Mouse (Mus musculus): ENCODE data around the gene Psmc1. TPM values are rescaled to one million over a fixed set of nuclear protein-coding genes. Genes with fewer than 3 reads are reported as not detected.
A peak's percentile ranks its signal among the peaks of the same experiment; 100 is the strongest.

Gene Psmc1
- polyA plus RNA-seq, 1 experiment, result 165 TPM

GRCm38 (mm10) chr12:100126968-100127865 lies 17.3 kb downstream of the Psmc1 start:
- Histone ChIP-seq H3K27ac (ENCODE audit: control insufficient read depth, insufficient read depth, low read depth, low read length, poor library complexity) (no peak overlapping the region), H3K4me3 (replicated peaks; ENCODE audit: control insufficient read depth, low read depth, low read length) (no peak overlapping the region), H3K4me1 (ENCODE audit: control insufficient read depth, insufficient read depth, low read length) (no peaks in the 10 kb centered on the region)
- no peak for TF ChIP-seq CTCF (IDR thresholded peaks at IDR 0.05; ENCODE audit: control insufficient read depth, insufficient read depth, low read length)
- TF ChIP-seq POLR2A (IDR thresholded peaks at IDR 0.05; ENCODE audit: borderline replicate concordance, control insufficient read depth, low read depth, low read length), result no peak
- 81% methylated on average over 17 of the region's 17 CpGs for WGBS

GRCm38 (mm10) chr12:100127866-100128480 lies 18.0 kb downstream of the Psmc1 start:
- no peak for TF ChIP-seq CTCF (IDR thresholded peaks at IDR 0.05; ENCODE audit: control insufficient read depth, insufficient read depth, low read length)
- TF ChIP-seq POLR2A (IDR thresholded peaks at IDR 0.05; ENCODE audit: borderline replicate concordance, control insufficient read depth, low read depth, low read length), result no peak
- H3K4me3 ChIP-seq (replicated peaks; ENCODE audit: control insufficient read depth, low read depth, low read length), result no peak overlapping the region
- H3K27ac ChIP-seq (ENCODE audit: control insufficient read depth, insufficient read depth, low read depth, low read length, poor library complexity), result no peak overlapping the region
- H3K4me1 ChIP-seq (ENCODE audit: control insufficient read depth, insufficient read depth, low read length), result no peaks in the 10 kb centered on the region; the same call in 1 of the 2 replicates
- WGBS, result 84% methylated on average over 8 of the region's 8 CpGs

- no peak overlapping the region for H3K27ac ChIP-seq (ENCODE audit: control insufficient read depth, insufficient read depth, low read depth, low read length, poor library complexity)
- TF ChIP-seq POLR2A (IDR thresholded peaks at IDR 0.05; ENCODE audit: borderline replicate concordance, control insufficient read depth, low read depth, low read length), result no peak
- no peak for TF ChIP-seq CTCF (IDR thresholded peaks at IDR 0.05; ENCODE audit: control insufficient read depth, insufficient read depth, low read length)
- WGBS, result 81% methylated on average over 6 of the region's 6 CpGs
- H3K4me3 ChIP-seq (replicated peaks; ENCODE audit: control insufficient read depth, low read depth, low read length), result no peak overlapping the region
- H3K4me1 ChIP-seq (ENCODE audit: control insufficient read depth, insufficient read depth, low read length), result no peaks in the 10 kb centered on the region; the same call in 1 of the 2 replicates
These were observed 18.6 kb downstream of the Psmc1 start for GRCm38 (mm10) chr12:100128522-100128921.

DNA sequence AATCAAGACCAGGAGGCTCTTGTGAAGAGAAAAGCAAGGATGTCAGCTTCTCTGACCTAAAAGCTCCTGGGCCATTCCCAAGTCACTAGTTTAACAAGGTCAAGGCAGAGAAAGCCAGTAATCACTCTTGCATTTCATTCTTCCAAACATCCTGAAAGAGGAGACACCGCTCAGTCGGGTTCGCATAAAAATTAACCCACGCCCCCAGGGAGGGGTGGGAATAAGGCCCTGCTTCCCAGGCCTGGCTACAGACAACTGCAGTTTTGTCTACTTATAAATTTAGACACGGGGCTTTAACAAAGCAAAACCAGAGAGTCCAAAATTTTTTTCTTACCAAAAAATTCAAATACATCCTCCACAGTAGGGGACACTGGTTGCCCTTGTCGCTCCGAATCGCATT lies 19.0 kb downstream of the Psmc1 start:
- TF ChIP-seq POLR2A (IDR thresholded peaks at IDR 0.05; ENCODE audit: borderline replicate concordance, control insufficient read depth, low read depth, low read length) (no peak), CTCF (IDR thresholded peaks at IDR 0.05; ENCODE audit: control insufficient read depth, insufficient read depth, low read length) (no peak)
- H3K4me3 ChIP-seq (replicated peaks; ENCODE audit: control insufficient read depth, low read depth, low read length), result no peak overlapping the region
- WGBS, result 90% methylated on average over 8 of the region's 8 CpGs
- H3K27ac ChIP-seq (ENCODE audit: control insufficient read depth, insufficient read depth, low read depth, low read length, poor library complexity), result no peak overlapping the region
- no peaks in the 10 kb centered on the region; the same call in 1 of the 2 replicates for H3K4me1 ChIP-seq (ENCODE audit: control insufficient read depth, insufficient read depth, low read length)

DNA sequence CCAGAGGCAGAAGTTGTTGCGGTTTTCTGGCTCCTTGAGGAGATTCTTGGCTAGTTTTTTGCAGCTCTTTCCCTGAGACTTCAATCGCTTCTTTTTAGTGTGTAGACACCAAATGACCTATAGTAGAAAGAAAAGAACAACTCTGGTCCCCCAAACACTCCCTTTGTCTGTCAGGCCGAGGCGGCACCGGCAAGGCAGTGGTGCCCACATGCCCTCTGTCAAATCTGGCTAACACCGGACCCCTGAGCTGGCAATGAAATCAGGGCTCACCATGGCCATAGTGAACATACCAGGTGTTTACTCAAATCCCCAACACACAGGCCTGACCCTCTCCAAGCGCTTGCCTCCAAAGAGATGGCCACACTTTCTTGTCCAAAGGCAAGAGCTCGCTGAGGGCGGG lies 21.2 kb downstream of the Psmc1 start:
- no peak overlapping the region for H3K4me3 ChIP-seq (replicated peaks; ENCODE audit: control insufficient read depth, low read depth, low read length)
- H3K4me1 ChIP-seq (ENCODE audit: control insufficient read depth, insufficient read depth, low read length), result no peaks in the 10 kb centered on the region; the same call in 1 of the 2 replicates
- TF ChIP-seq POLR2A (IDR thresholded peaks at IDR 0.05; ENCODE audit: borderline replicate concordance, control insufficient read depth, low read depth, low read length), result no peak
- no peak overlapping the region for H3K27ac ChIP-seq (ENCODE audit: control insufficient read depth, insufficient read depth, low read depth, low read length, poor library complexity)
- 85% methylated on average over 9 of the region's 9 CpGs for WGBS

- TF ChIP-seq CTCF (IDR thresholded peaks at IDR 0.05; ENCODE audit: control insufficient read depth, insufficient read depth, low read length) (peak; percentile 85), POLR2A (IDR thresholded peaks at IDR 0.05; ENCODE audit: borderline replicate concordance, control insufficient read depth, low read depth, low read length) (no peak)
- 53% methylated on average over 8 of the region's 8 CpGs for WGBS
- H3K27ac ChIP-seq (ENCODE audit: control insufficient read depth, insufficient read depth, low read depth, low read length, poor library complexity), result no peak overlapping the region
These were observed 21.7 kb downstream of the Psmc1 start for GRCm38 (mm10) chr12:100131655-100132054.

DNA sequence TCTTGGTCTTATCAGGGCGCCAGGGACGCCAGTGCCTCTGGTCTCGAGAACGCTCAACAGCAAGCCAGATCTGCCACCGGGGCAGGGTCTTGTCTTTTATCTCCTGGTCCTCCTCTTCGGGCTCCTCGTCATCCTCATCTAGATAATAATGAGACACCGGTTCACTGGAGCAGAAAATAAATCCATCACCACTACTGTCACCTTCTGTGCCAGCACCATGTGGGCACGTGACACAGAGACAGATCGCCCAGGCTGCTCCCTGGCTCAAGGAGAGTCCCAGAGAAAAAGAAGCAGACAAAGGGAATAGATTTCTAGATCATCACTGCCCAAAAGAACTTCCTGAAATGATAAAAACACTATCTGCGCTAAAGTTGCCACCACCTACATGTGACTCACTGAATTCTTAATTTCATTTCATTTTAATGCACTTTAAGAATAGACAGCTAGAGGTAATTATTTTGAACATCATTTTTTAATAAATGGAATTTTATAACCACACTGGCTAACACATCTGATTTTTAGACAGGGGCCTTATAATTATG lies 24.5 kb downstream of the Psmc1 start:
- H3K4me3 ChIP-seq (replicated peaks; ENCODE audit: control insufficient read depth, low read depth, low read length), result no peak overlapping the region
- TF ChIP-seq POLR2A (IDR thresholded peaks at IDR 0.05; ENCODE audit: borderline replicate concordance, control insufficient read depth, low read depth, low read length), result no peak
- no peak for TF ChIP-seq CTCF (IDR thresholded peaks at IDR 0.05; ENCODE audit: control insufficient read depth, insufficient read depth, low read length)
- WGBS, result 76% methylated on average over 11 of the region's 11 CpGs
- H3K4me1 ChIP-seq (ENCODE audit: control insufficient read depth, insufficient read depth, low read length), result no peaks in the 10 kb centered on the region; the same call in 1 of the 2 replicates
- H3K27ac ChIP-seq (ENCODE audit: control insufficient read depth, insufficient read depth, low read depth, low read length, poor library complexity), result no peak overlapping the region

More at GRCm38 (mm10) chr12:100131655-100132054, 21.7 kb downstream of the Psmc1 start:
- H3K4me1 ChIP-seq (ENCODE audit: control insufficient read depth, insufficient read depth, low read length), result no peaks in the 10 kb centered on the region; the same call in 1 of the 2 replicates
- H3K4me3 ChIP-seq (replicated peaks; ENCODE audit: control insufficient read depth, low read depth, low read length), result no peak overlapping the region

- Histone ChIP-seq H3K4me3 (replicated peaks; ENCODE audit: control insufficient read depth, low read depth, low read length) (no peak overlapping the region), H3K27ac (ENCODE audit: control insufficient read depth, insufficient read depth, low read depth, low read length, poor library complexity) (no peak overlapping the region), H3K4me1 (ENCODE audit: control insufficient read depth, insufficient read depth, low read length) (no peaks in the 10 kb centered on the region; the same call in 1 of the 2 replicates)
- TF ChIP-seq POLR2A (IDR thresholded peaks at IDR 0.05; ENCODE audit: borderline replicate concordance, control insufficient read depth, low read depth, low read length), result no peak
- TF ChIP-seq CTCF (IDR thresholded peaks at IDR 0.05; ENCODE audit: control insufficient read depth, insufficient read depth, low read length), result no peak
- 62% methylated on average over 3 of the region's 3 CpGs for WGBS
These were observed 25.2 kb downstream of the Psmc1 start for GRCm38 (mm10) chr12:100135117-100135516.

All from bone marrow, adult 2 months (tissue).